Mouse (Mus musculus) liver, embryonic 12.5 days (tissue): ENCODE results near the gene Tm7sf2. TPM values are rescaled to one million over a fixed set of nuclear protein-coding genes. Genes with fewer than 3 reads are reported as not detected.
A peak's percentile ranks its signal among the peaks of the same experiment; 100 is the strongest.

ENCODE experiments used
- ATAC-seq: fragments of 200-750 bp; cut with Nextera tagmentation; 2 replicates; pipeline ENCODE4 v1.8.0; 2017; ENCODE audit warnings: moderate number of reproducible peaks, mild to moderate bottlenecking, moderate library complexity
- H3K27ac ChIP-seq: fragments of 300-500 bp; sonication (generic); 2 replicates; pipeline ENCODE4 v1.5.1; 2016; ENCODE audit warnings: mild to moderate bottlenecking
- H3K27me3 ChIP-seq: fragments of 300-500 bp; sonication (generic); replicated peaks from 2 replicates; pipeline ENCODE4 v1.6.1; 2016; ENCODE audit warnings: mild to moderate bottlenecking, moderate library complexity
- H3K36me3 ChIP-seq: fragments of 300-500 bp; sonication (generic); 2 replicates; pipeline ENCODE4 v1.6.1; 2016; ENCODE audit warnings: mild to moderate bottlenecking, moderate library complexity
- H3K4me1 ChIP-seq: fragments of 300-500 bp; sonication (generic); 2 replicates; pipeline ENCODE4 v1.6.1; 2016
- H3K4me2 ChIP-seq: fragments of 300-500 bp; sonication (generic); 2 replicates; pipeline ENCODE4 v1.6.1; 2016; ENCODE audit warnings: mild to moderate bottlenecking, moderate library complexity
- H3K4me3 ChIP-seq: fragments of 300-500 bp; sonication (generic); 2 replicates; pipeline ENCODE4 v1.5.1; 2016; ENCODE audit warnings: mild to moderate bottlenecking, moderate library complexity
- H3K9ac ChIP-seq: fragments of 300-500 bp; sonication (generic); 2 replicates; pipeline ENCODE4 v1.6.1; 2016; ENCODE audit warnings: mild to moderate bottlenecking, moderate library complexity
- H3K9me3 ChIP-seq: fragments of 300-500 bp; sonication (generic); replicated peaks from 2 replicates; pipeline ENCODE4 v1.6.1; 2016; ENCODE audit warnings: mild to moderate bottlenecking, moderate library complexity
- WGBS: fragments of 180-500 bp; shearing (Covaris S2); methylation state at CpG from one replicate; pipeline ENCODE4 v1.1.7; 2016; ENCODE audit not compliant: insufficient replicate concordance; 5-methylcytosine and 5-hydroxymethylcytosine counted together
- polyA plus RNA-seq: library from polyadenylated mRNA; unstranded; fragments of >200 nt; fragmentation: Nextera tagmentation; extraction: Ambion mirVana; gene quantifications from 2 replicates; pipeline ENCODE4 v1.2.1, GENCODE M21; 2016

The Tm7sf2 gene
- polyA plus RNA-seq, 1 experiment from 2014 or later, result 30.0 TPM

DNA sequence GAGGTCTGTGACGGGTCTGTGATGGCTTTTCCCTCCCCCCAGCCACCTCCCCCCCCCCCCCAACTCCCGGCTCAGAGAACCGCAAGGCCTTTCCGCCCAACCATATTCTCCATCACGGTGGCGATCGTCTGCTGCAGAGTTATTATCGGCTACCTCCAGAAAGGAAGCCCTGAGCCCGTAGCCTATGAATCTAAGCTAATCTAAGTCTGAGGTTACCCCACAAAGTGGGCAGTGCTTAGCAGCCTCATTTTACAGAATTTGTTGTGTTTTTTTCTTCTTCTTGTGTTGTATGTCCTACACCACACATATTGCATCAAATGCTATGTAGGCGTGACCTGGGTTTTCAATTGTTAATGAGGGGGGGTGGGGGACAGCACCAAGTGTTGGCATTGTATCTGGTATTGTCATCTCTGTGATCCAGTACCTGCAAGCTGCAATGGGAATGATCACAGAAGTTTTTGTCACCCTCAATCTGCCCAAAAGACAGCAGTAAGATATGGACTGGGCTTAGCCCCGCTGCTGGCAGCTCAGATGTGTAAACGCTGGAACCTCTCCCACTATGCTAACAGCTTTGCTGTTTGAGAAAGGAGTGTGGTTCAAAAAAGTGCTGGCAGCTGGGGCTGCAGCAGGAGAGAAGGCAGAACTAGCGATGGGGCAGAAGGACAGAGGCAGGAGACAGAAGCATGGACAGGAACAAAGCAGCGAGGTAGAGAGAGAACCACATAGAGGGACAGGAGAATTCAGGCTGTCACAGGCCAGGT, 37.5 kb downstream of the Tm7sf2 start:
- Histone ChIP-seq H3K27me3 (peaks cover 11% of the 10 kb centered on the region; the same call in 1 of the 2 replicates), H3K9ac (no peak overlapping the region), H3K4me3 (no peak overlapping the region), H3K4me2 (no peak overlapping the region), H3K36me3 (no peaks in the 10 kb centered on the region), H3K9me3 (no peaks in the 10 kb centered on the region), H3K4me1 (peaks cover 4% of the 10 kb centered on the region; the same call in 1 of the 2 replicates), H3K27ac (no peak overlapping the region)
- no peak for ATAC-seq
- 38% methylated on average over 14 of the region's 14 CpGs for WGBS

DNA sequence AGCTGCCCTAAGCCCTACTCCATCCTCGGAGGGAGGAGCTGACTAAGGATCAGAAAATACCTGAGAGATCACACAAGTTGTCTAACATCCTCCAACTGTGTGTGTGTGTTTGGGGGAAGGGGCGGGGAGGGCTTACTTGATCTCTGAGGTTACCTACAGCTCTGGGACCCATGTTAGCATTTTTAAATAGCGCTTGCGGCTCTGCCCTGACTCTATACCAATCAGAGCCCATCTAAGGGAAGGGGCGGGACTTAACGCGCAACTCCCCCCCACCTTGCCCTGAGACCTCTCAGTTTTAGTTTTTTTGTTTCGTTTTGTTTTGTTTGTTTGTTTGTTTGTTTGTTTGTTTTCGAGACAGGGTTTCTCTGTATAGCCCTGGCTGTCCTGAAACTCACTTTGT, 38.7 kb downstream of the Tm7sf2 start:
- ATAC-seq, result no peak
- no peaks in the 10 kb centered on the region for H3K36me3 ChIP-seq

DNA sequence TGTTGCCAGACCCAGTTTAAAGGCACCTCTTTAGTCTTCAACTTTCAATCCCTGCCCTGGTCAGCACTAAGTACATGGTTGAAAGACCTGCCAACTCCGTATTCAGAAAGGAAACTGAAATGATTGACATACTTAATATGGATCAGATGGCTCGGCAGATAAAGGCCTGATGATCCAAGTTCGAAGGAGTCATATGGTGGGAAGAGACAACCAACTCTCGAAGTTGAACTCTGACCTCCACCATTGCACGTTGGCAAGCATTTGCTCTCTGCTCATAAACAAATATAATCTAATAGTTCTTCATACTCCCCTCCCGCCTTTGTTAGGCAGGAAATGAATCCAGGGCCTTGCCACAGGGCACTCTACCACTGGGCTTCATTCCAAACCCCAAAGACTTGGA, 39.2 kb downstream of the Tm7sf2 start:
- Histone ChIP-seq H3K27me3 (peaks cover 12% of the 10 kb centered on the region; the same call in 1 of the 2 replicates), H3K9ac (no peak overlapping the region), H3K4me2 (no peak overlapping the region), H3K9me3 (no peaks in the 10 kb centered on the region), H3K27ac (no peak overlapping the region), H3K4me1 (peaks cover 4% of the 10 kb centered on the region; the same call in 1 of the 2 replicates), H3K4me3 (no peak overlapping the region), H3K36me3 (no peaks in the 10 kb centered on the region)
- ATAC-seq, result no peak
- WGBS, result 65% methylated on average over 6 of the region's 6 CpGs

More for the DNA sequence above, 38.7 kb downstream of the Tm7sf2 start:
- no peak overlapping the region for H3K27ac ChIP-seq
- H3K4me3 ChIP-seq, result no peak overlapping the region
- no peak overlapping the region for H3K9ac ChIP-seq
- no peak overlapping the region for H3K4me2 ChIP-seq
- H3K9me3 ChIP-seq, result no peaks in the 10 kb centered on the region
- WGBS, result 64% methylated on average over 9 of the region's 9 CpGs
- peaks cover 4% of the 10 kb centered on the region; the same call in 1 of the 2 replicates for H3K4me1 ChIP-seq
- peaks cover 11% of the 10 kb centered on the region; the same call in 1 of the 2 replicates for H3K27me3 ChIP-seq

DNA sequence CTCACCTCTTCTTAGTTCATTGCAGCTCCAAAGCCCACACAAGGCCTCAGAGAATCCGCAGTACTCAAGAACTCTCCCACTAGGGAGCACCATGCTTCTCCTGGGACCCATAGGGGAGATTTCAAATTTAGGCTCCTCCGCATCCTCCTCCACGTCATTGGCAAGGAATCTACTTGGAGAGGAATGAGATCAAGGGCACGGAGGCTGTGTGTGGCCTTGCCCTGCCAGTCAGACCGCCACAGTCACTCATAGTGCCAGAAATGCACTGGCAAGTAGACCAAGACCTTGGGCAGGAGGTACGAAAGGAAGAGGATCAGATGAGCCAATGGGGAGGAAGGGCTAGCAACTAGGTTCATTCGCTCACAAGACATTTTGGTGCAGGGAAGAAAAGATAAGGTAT, 44.2 kb downstream of the Tm7sf2 start:
- 68% methylated on average over 7 of the region's 7 CpGs for WGBS
- Histone ChIP-seq H3K4me2 (no peak overlapping the region), H3K27me3 (peaks cover 15% of the 10 kb centered on the region; the same call in 1 of the 2 replicates), H3K4me1 (peaks cover 22% of the 10 kb centered on the region), H3K36me3 (no peaks in the 10 kb centered on the region), H3K27ac (no peak overlapping the region), H3K4me3 (no peak overlapping the region), H3K9ac (no peak overlapping the region), H3K9me3 (no peaks in the 10 kb centered on the region)
- ATAC-seq, result no peak

DNA sequence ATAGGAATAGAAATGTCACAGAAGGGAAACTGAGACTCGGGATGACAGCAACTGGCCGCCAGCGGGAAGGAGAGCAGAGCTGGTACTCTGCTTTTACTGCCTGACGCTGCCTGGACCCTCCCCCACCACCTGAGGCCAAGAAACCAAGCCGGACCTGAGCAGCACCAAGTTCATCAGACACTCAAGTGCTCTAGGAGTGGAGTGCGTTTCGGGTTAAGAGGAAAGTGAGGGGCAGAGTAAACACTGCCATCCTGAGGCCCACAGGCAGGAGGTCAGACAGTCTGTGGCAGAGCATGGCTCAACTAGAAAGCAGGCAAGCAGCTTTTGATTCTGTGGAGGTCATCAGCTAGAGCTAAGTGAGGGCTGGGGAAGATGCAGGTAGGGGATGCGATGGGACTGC, 45.1 kb downstream of the Tm7sf2 start:
- Histone ChIP-seq H3K4me3 (no peak overlapping the region), H3K4me1 (peaks cover 31% of the 10 kb centered on the region), H3K9ac (no peak overlapping the region), H3K27me3 (peaks cover 13% of the 10 kb centered on the region; the same call in 1 of the 2 replicates), H3K4me2 (no peak overlapping the region), H3K36me3 (no peaks in the 10 kb centered on the region), H3K27ac (no peak overlapping the region), H3K9me3 (no peaks in the 10 kb centered on the region)
- no peak for ATAC-seq
- WGBS, result 60% methylated on average over 8 of the region's 8 CpGs

DNA sequence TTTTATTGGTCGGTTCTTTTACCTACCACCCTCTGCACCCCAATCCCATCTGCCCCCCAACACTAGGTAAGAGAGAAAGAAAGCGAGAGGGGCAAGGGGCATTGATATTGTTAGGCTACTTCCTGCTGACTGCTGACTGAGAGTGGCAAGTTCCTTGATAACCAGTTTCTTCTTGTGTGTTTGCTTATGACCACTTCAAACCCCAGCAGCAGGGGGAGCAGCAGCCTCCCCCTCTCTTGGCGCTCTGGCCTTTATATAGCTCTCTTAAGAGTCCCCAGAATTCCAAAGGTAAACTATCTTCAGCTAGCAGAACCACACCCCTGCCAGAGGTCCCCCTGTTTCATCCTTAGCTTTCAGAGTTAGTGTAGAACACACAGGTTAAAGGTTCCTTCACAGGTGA, 47.9 kb downstream of the Tm7sf2 start:
- no peak for ATAC-seq
- Histone ChIP-seq H3K4me3 (no peak overlapping the region), H3K4me1 (peaks cover 57% of the 10 kb centered on the region), H3K36me3 (no peaks in the 10 kb centered on the region), H3K9ac (no peak overlapping the region), H3K9me3 (no peaks in the 10 kb centered on the region), H3K27ac (no peak overlapping the region), H3K27me3 (peaks cover 13% of the 10 kb centered on the region; the same call in 1 of the 2 replicates), H3K4me2 (no peak overlapping the region)
- WGBS, result 39% methylated on average over 3 of the region's 3 CpGs

DNA sequence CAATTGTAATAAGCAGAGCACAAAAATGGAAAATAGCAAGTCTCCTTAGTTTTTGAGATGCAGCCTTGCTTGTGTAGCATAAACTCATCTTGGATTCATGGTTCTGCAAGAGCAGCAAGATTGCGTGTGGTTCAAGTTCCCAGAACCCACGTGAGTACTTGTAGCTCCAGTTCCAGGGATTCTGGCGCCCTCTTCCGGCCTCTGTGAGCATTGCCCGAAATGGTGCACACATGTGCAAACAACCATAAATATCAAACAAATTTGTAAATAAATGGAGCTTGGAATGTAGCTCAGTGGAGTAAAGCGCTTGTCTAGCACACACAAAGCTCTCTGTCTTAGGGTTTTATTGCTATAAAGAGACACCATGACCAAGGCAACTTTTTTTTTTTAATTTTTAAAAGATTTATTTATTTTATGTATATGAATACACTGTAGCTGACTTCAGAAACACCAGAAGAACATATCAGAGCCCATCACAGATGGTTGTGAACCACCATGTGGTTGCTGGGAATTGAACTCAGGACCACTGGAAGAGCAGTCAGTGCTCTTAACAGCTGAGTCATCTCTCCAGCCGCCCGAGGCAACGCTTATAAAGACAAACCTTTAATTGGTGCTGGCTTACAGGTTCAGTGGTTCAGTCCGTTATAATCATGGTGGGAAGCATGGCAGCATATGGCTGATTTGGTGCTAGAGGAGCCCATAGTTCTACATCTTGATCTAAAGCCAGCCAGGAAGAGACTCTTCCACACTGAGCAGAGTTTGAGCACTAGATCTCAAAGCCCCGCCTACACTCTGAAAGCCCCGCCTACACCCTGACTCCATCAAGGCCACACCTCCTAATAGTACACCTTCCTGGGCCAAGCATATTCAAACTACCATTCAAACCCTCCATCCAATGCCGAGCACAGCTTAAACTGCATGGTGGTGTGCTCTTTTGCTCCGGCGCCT, 49.8 kb downstream of the Tm7sf2 start:
- H3K4me2 ChIP-seq, result peak overlapping the region; percentile 59
- H3K4me3 ChIP-seq, result peak overlapping the region; percentile 24
- peaks cover 5% of the 10 kb centered on the region for H3K36me3 ChIP-seq
- peak; percentile 40 for ATAC-seq
- H3K9ac ChIP-seq, result peak overlapping the region; percentile 29
- H3K27me3 ChIP-seq, result peaks cover 6% of the 10 kb centered on the region; the same call in 1 of the 2 replicates
- H3K4me1 ChIP-seq, result peaks cover 72% of the 10 kb centered on the region
- 20% methylated on average over 15 of the region's 15 CpGs for WGBS
- H3K9me3 ChIP-seq, result no peaks in the 10 kb centered on the region
- H3K27ac ChIP-seq, result peak overlapping the region; percentile 69

DNA sequence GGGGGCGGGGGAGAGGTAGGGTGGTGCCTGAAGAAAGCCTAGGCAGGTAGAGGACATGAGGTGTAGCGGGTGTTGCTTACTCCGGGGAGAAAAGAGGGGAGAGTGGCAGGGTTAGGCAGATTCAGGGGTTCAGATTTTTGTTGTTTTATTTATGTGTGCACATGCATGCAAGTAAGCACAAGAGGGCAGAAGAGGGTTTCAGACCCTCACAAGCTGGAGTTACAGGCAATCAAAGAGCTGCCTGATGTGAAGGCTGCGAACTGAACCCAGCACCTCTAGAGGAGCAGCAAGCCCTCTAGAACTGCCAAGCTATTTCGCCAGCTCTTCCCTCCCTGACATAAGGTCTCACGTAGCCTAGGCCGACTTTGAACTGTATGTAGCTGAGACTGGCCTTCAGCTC, 51.6 kb downstream of the Tm7sf2 start:
- H3K4me3 ChIP-seq, result peak overlapping the region; percentile 78
- no peaks in the 10 kb centered on the region for H3K27me3 ChIP-seq
- peaks cover 24% of the 10 kb centered on the region for H3K36me3 ChIP-seq
- no peak for ATAC-seq
- peak overlapping the region; percentile 93 for H3K27ac ChIP-seq
- H3K4me2 ChIP-seq, result peak overlapping the region; percentile 95
- H3K9ac ChIP-seq, result peak overlapping the region; percentile 31
- H3K4me1 ChIP-seq, result peaks cover 83% of the 10 kb centered on the region
- no peaks in the 10 kb centered on the region for H3K9me3 ChIP-seq
- 65% methylated on average over 7 of the region's 7 CpGs for WGBS

DNA sequence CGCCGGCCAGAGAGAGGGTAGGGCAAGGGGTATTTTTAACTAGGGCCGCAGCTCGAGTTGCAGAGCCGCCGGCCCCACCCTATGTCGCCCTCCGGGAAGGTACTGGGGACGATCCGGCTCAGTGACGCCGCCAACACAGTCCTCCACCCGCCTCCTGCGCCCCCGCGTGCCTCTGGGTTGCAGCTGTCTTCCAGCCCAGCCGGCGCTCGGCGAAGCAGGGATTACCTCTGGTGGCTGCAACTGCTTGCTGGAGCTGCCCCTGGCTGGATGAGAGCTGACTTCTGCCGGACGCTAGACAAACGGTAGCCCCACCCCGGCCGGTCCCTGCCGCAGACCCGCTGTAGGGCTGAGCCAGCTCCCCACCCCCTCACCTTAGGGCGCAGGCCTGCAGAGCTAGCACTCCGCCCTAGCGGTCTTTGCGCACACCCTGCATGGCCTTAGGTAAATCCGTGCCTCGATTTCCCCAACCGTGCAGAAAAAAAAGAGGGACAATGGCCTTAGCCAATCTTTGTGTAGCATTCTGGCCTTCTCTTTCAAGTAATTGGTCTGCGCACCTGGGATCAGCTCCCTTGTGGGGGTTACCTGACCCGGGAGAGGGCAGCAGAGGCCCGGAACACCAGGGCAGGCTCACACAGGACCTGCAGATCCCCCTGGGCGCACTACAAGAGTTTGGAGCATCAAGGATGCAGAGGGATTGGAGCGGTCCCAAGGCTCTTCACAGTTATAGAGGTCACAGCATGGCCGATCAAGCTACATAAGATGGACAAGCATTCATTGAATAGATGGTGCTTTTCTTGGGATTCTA, 52.5 kb downstream of the Tm7sf2 start, which contains the start of gene Capn1:
Gene Capn1, minus strand, starts transcription at position 387 of the 805 bp plus-strand sequence.
- Histone ChIP-seq H3K27me3 (no peaks in the 10 kb centered on the region), H3K36me3 (peaks cover 32% of the 10 kb centered on the region), H3K4me1 (peaks cover 91% of the 10 kb centered on the region), H3K4me2 (peak within 1 kb of the TSS; percentile 95), H3K27ac (peak within 1 kb of the TSS; percentile 93), H3K9me3 (no peaks in the 10 kb centered on the region), H3K4me3 (peak within 1 kb of the TSS; percentile 78), H3K9ac (peak within 1 kb of the TSS; percentile 87)
- 4% methylated on average over 40 of the region's 40 CpGs for WGBS
- ATAC-seq, result peak; percentile 77

DNA sequence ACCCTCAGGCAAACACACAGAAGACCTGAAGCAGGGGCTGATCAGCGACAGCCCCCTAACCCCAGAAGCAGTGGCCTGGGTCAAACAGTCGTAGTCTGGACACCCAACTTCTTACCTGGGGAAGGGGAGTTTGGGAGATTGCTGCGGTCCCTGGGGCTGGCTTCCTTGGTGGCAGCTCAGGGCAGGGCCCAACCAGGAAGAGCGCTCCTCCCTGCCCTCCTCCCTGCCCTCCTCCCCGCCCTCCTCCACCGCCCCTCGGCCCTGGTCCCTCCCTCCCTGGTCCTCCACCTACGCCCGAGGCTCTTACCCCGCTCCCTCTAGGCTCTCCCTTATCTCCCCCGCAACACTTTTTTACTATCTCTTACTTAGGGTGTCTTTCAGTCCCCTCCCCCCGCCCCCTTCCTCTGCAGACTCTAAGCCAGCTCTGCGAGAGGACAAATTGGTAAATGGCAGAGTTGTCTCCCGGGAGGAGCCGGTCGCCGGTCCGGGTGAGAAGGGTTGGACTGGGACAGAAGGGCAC, 53.1 kb downstream of the Tm7sf2 start:
- peak; percentile 95 for ATAC-seq
- Histone ChIP-seq H3K27ac (peak overlapping the region; percentile 93), H3K27me3 (no peaks in the 10 kb centered on the region), H3K36me3 (peaks cover 39% of the 10 kb centered on the region), H3K4me3 (peak overlapping the region; percentile 78), H3K4me2 (peak overlapping the region; percentile 95), H3K4me1 (peaks cover 88% of the 10 kb centered on the region), H3K9me3 (no peaks in the 10 kb centered on the region), H3K9ac (peak overlapping the region; percentile 87)
- WGBS, result 2% methylated on average over 18 of the region's 18 CpGs

DNA sequence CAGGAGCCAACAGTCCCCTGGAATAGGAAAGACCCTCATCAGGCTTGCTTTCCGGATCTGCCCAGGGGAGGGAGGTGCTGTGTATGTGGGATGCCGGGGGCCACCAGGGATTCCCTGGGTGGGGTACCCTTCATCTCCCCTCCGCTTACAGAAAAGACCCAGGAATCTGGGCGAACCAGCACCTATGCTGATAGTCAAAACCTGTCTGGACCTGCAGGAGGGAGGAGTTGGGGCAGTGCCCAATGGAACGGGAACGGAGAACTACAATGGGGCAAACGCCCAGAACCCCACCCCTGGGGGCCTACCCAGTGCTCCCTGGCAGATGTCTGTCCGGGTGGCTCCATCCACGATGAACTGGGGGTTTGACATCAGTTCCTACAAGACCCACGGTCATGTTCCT, 54.5 kb downstream of the Tm7sf2 start:
- 79% methylated on average over 10 of the region's 10 CpGs for WGBS
- H3K9me3 ChIP-seq, result no peaks in the 10 kb centered on the region
- peaks cover 51% of the 10 kb centered on the region for H3K36me3 ChIP-seq
- H3K27me3 ChIP-seq, result no peaks in the 10 kb centered on the region
- peak overlapping the region; percentile 87 for H3K9ac ChIP-seq
- no peak for ATAC-seq
- H3K4me3 ChIP-seq, result peak overlapping the region; percentile 78
- peak overlapping the region; percentile 95 for H3K4me2 ChIP-seq
- H3K27ac ChIP-seq, result peak overlapping the region; percentile 93
- H3K4me1 ChIP-seq, result peaks cover 76% of the 10 kb centered on the region
